Mouse (Mus musculus) spleen, adult 2 months (tissue): ENCODE results near the gene Cadm4.

ENCODE experiments used
- CTCF ChIP-seq: fragments of 200-500 bp; IDR thresholded peaks from 2 replicates; pipeline ENCODE4 v1.5.1; 2011; ENCODE audit warnings: mild to moderate bottlenecking, inconsistent platforms; ENCODE audit not compliant: insufficient read depth, insufficient read length, insufficient replicate concordance; ENCODE audit errors: extremely low read depth
- POLR2A ChIP-seq: fragments of 200-500 bp; IDR thresholded peaks from 2 replicates; pipeline ENCODE4 v1.6.1; 2011; ENCODE audit warnings: low read depth, low read length, inconsistent platforms

DNA sequence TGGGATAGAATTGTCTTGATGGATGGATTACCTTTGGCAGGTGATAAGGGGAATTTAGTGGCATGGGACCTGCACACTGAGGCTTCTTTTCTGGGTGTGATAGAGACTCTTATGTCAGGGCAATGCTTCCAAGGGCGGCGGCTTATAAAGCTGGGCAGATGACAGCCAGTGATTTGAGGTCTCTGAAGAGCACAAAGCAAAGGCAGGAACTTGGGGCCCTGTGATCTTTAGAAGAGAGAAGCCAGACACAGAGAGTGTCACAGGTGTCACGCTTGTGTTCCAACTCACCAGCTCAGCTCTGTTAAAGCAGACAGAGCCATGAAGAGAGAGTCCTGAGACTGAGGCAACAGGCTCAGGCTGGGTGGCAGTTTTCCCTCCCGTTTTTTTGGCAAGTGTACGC is 13.9 kb upstream of the Cadm4 start:
- TF ChIP-seq POLR2A (no peak), CTCF (no peak)
